Mouse (Mus musculus): ENCODE results near the gene Tubb4a. TPM values are rescaled to one million over a fixed set of nuclear protein-coding genes. Genes with fewer than 3 reads are reported as not detected.

Gene Tubb4a
- polyA plus RNA-seq, 1 experiment: 314 TPM

GRCm38 (mm10) chr17:57047406-57047805, 40.2 kb downstream of the Tubb4a start:
- no peak for DNase-seq (ENCODE audit: low read depth)
- TF ChIP-seq POLR2A (IDR thresholded peaks at IDR 0.05; ENCODE audit: borderline replicate concordance, extremely low read depth, insufficient read depth, insufficient read length, poor library complexity, severe bottlenecking) (no peak), CTCF (IDR thresholded peaks at IDR 0.05; ENCODE audit: borderline replicate concordance, extremely low read depth, insufficient read depth, insufficient read length) (no peak)

GRCm38 (mm10) chr17:57041554-57041953, 46.0 kb downstream of the Tubb4a start, which contains the start of gene Slc25a41:
Gene Slc25a41 (minus strand): TSS chr17:57041654.
- no peak for DNase-seq (ENCODE audit: low read depth)
- TF ChIP-seq CTCF (IDR thresholded peaks at IDR 0.05; ENCODE audit: borderline replicate concordance, extremely low read depth, insufficient read depth, insufficient read length) (no peak), POLR2A (IDR thresholded peaks at IDR 0.05; ENCODE audit: borderline replicate concordance, extremely low read depth, insufficient read depth, insufficient read length, poor library complexity, severe bottlenecking) (no peak)

GRCm38 (mm10) chr17:57038978-57039377, 48.6 kb downstream of the Tubb4a start:
- TF ChIP-seq CTCF (IDR thresholded peaks at IDR 0.05; ENCODE audit: borderline replicate concordance, extremely low read depth, insufficient read depth, insufficient read length) (peak; percentile 26; the same call in 1 of the 2 replicates), POLR2A (IDR thresholded peaks at IDR 0.05; ENCODE audit: borderline replicate concordance, extremely low read depth, insufficient read depth, insufficient read length, poor library complexity, severe bottlenecking) (no peak)
- DNase-seq (ENCODE audit: low read depth): no peak

GRCm38 (mm10) chr17:57032854-57033253, 54.7 kb downstream of the Tubb4a start:
- DNase-seq (ENCODE audit: low read depth): no peak
- TF ChIP-seq CTCF (IDR thresholded peaks at IDR 0.05; ENCODE audit: borderline replicate concordance, extremely low read depth, insufficient read depth, insufficient read length) (no peak), POLR2A (IDR thresholded peaks at IDR 0.05; ENCODE audit: borderline replicate concordance, extremely low read depth, insufficient read depth, insufficient read length, poor library complexity, severe bottlenecking) (no peak)

- peak; percentile 63; the same call in 1 of the 2 replicates for TF ChIP-seq POLR2A (IDR thresholded peaks at IDR 0.05; ENCODE audit: borderline replicate concordance, extremely low read depth, insufficient read depth, insufficient read length, poor library complexity, severe bottlenecking)
- no peak for TF ChIP-seq CTCF (IDR thresholded peaks at IDR 0.05; ENCODE audit: borderline replicate concordance, extremely low read depth, insufficient read depth, insufficient read length)
- DNase-seq (ENCODE audit: low read depth): peak; percentile 100
Measured at GRCm38 (mm10) chr17:57031661-57032420, 55.7 kb downstream of the Tubb4a start.

GRCm38 (mm10) chr17:57030931-57031660, 56.5 kb downstream of the Tubb4a start, which contains the start of gene Khsrp:
Gene Khsrp (minus strand): TSS chr17:57031522.
- peak; percentile 51 for DNase-seq (ENCODE audit: low read depth)
- no peak for TF ChIP-seq CTCF (IDR thresholded peaks at IDR 0.05; ENCODE audit: borderline replicate concordance, extremely low read depth, insufficient read depth, insufficient read length)
- TF ChIP-seq POLR2A (IDR thresholded peaks at IDR 0.05; ENCODE audit: borderline replicate concordance, extremely low read depth, insufficient read depth, insufficient read length, poor library complexity, severe bottlenecking): peak; percentile 84

Other genes starting within 250 kb of the Tubb4a start
- gene Acsbg2, start 213.3 kb downstream of the Tubb4a start, polyA plus RNA-seq (2012; rRNA removed): not detected in 2 replicates
- 0.03 and 0.07 TPM in 2 replicates for gene 1700061G19Rik, start 212.3 kb downstream of the Tubb4a start, polyA plus RNA-seq (2012; rRNA removed)
- gene Mllt1, start 152.4 kb downstream of the Tubb4a start, polyA plus RNA-seq (2012; rRNA removed): 149 and 153 TPM in 2 replicates
- gene Acer1, start 105.7 kb downstream of the Tubb4a start, polyA plus RNA-seq (2012; rRNA removed): 0.18 TPM in 1 of 2 replicates, not detected in the other
- gene Clpp, start 97.5 kb downstream of the Tubb4a start, polyA plus RNA-seq (2012; rRNA removed): 151 and 219 TPM in 2 replicates
- 30.2 and 40.4 TPM in 2 replicates for gene Alkbh7, start 90.4 kb downstream of the Tubb4a start, polyA plus RNA-seq (2012; rRNA removed)
- 0.28 and 0.33 TPM in 2 replicates for gene Pspn, start 87.8 kb downstream of the Tubb4a start, polyA plus RNA-seq (2012; rRNA removed)
- gene Gtf2f1, start 76.5 kb downstream of the Tubb4a start, polyA plus RNA-seq (2012; rRNA removed): 57.1 and 64.6 TPM in 2 replicates
- gene Gm17949, start 76.3 kb downstream of the Tubb4a start, polyA plus RNA-seq (2012; rRNA removed): 0.08 TPM in 1 of 2 replicates, not detected in the other
- 112 and 116 TPM in 2 replicates for gene Khsrp, start 56.3 kb downstream of the Tubb4a start, polyA plus RNA-seq (2012; rRNA removed)
- 0.12 and 0.16 TPM in 2 replicates for gene Slc25a41, start 46.1 kb downstream of the Tubb4a start, polyA plus RNA-seq (2012; rRNA removed)
- 2.5 and 3.2 TPM in 2 replicates for gene Crb3, start 28.7 kb downstream of the Tubb4a start, polyA plus RNA-seq (2012; rRNA removed)
- gene Slc25a23, start 27.9 kb downstream of the Tubb4a start, polyA plus RNA-seq (2012; rRNA removed): 71.2 and 111 TPM in 2 replicates
- gene Dennd1c, start 9.3 kb downstream of the Tubb4a start, polyA plus RNA-seq (2012; rRNA removed): 5.4 and 6.3 TPM in 2 replicates
- gene Tnfsf9, start 17.5 kb upstream of the Tubb4a start, polyA plus RNA-seq (2012; rRNA removed): 7.1 and 8.8 TPM in 2 replicates
- gene Cd70, start 62.0 kb upstream of the Tubb4a start, polyA plus RNA-seq (2012; rRNA removed): 0.55 and 0.82 TPM in 2 replicates
- 0.10 and 0.14 TPM in 2 replicates for gene Tnfsf14, start 106.4 kb upstream of the Tubb4a start, polyA plus RNA-seq (2012; rRNA removed)
- 1.0 and 2.0 TPM in 2 replicates for gene C3, start 140.4 kb upstream of the Tubb4a start, polyA plus RNA-seq (2012; rRNA removed)
- 18.3 and 20.8 TPM in 2 replicates for gene Gpr108, start 160.7 kb upstream of the Tubb4a start, polyA plus RNA-seq (2012; rRNA removed)
- gene Trip10, start 161.7 kb upstream of the Tubb4a start, polyA plus RNA-seq (2012; rRNA removed): 11.7 and 11.9 TPM in 2 replicates
- gene Vav1, start 191.3 kb upstream of the Tubb4a start, polyA plus RNA-seq (2012; rRNA removed): 0.82 and 0.86 TPM in 2 replicates

All from brain, embryonic 14.5 days (tissue).